Mouse (Mus musculus) embryonic facial prominence, embryonic 10.5 days (tissue): ENCODE measurements around the gene Tmem26. TPM values are rescaled to one million over a fixed set of nuclear protein-coding genes. Genes with fewer than 3 reads are reported as not detected.

Experiments used
- DNase-seq: peaks from one replicate; pipeline ENCODE4 v3.0.0-alpha.2; 2017; ENCODE audit warnings: low spot score
- H3K27ac ChIP-seq: fragments of 300-500 bp; sonication (generic); replicated peaks from 2 replicates; pipeline ENCODE4 v1.5.1; 2016; ENCODE audit warnings: mild to moderate bottlenecking
- H3K27me3 ChIP-seq: fragments of 300-500 bp; sonication (generic); replicated peaks from 2 replicates; pipeline ENCODE4 v1.6.1; 2016; ENCODE audit warnings: low read depth, mild to moderate bottlenecking; ENCODE audit not compliant: poor library complexity, severe bottlenecking
- H3K36me3 ChIP-seq: fragments of 300-500 bp; sonication (generic); replicated peaks from 2 replicates; pipeline ENCODE4 v1.6.1; 2016; ENCODE audit warnings: mild to moderate bottlenecking, moderate library complexity
- H3K4me1 ChIP-seq: fragments of 300-500 bp; sonication (generic); 2 replicates; pipeline ENCODE4 v1.6.1; 2016
- H3K4me3 ChIP-seq: fragments of 300-500 bp; sonication (generic); 2 replicates; pipeline ENCODE4 v1.5.1; 2016; ENCODE audit warnings: mild to moderate bottlenecking, moderate library complexity
- H3K9me3 ChIP-seq: fragments of 300-500 bp; sonication (generic); 2 replicates; pipeline ENCODE4 v1.6.1; 2016; ENCODE audit warnings: mild to moderate bottlenecking
- WGBS: fragments of 180-500 bp; shearing (Covaris S2); methylation state at CpG from one replicate; pipeline ENCODE4 v1.1.7; 2016; 5-methylcytosine and 5-hydroxymethylcytosine counted together
- polyA plus RNA-seq: library from polyadenylated mRNA; unstranded; fragments of >200 nt; fragmentation: Nextera tagmentation; extraction: Ambion mirVana; gene quantifications from 2 replicates; pipeline ENCODE4 v1.2.1, GENCODE M21; 2016

Tmem26 gene
- polyA plus RNA-seq, 1 experiment from 2014 or later, result 10.2 TPM

DNA sequence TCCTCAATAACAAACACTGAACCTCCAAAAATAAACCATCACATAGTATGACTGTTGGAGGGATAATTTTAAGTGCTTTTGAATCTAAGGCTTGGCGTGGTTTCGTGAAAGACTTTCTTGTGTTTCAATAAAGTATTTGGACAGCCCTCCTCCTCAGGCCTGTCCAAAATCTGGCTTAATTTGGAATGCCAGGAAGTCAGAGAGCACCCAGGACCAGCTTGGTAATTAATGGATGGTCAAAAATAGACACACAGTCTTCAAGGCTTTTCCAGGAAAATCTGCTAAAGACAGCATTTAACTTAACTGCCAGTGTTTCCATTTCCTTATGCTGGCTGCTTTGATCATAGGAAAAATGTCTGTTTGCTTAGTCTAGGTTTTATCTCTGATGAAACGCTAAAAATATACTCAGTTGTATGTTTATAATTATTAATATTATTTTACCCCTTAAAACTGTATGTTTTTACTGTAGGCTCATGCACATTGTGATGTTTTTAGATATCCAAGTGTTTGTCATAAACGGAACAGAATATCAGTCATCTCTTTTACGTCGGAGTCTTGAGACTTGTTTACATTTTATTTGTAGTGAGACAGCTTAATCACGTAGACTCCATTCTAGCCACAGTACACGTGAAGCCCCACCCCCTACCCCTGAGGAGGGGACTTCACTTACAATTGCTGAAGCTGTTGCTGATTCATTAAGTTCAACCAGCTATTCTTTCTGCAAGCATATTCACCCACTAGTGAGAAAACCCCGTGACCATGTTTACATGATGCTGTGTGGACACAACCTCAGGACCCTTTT lies 57.8 kb downstream of the Tmem26 start:
- H3K4me1 ChIP-seq, result no peaks in the 10 kb centered on the region
- no peak overlapping the region for H3K27ac ChIP-seq
- H3K36me3 ChIP-seq, result no peaks in the 10 kb centered on the region; the same call in 1 of the 2 replicates
- no peak for DNase-seq
- WGBS, result 81% methylated on average over 9 of the region's 9 CpGs
- H3K9me3 ChIP-seq, result no peaks in the 10 kb centered on the region
- no peak overlapping the region for H3K4me3 ChIP-seq
- H3K27me3 ChIP-seq, result no peaks in the 10 kb centered on the region

DNA sequence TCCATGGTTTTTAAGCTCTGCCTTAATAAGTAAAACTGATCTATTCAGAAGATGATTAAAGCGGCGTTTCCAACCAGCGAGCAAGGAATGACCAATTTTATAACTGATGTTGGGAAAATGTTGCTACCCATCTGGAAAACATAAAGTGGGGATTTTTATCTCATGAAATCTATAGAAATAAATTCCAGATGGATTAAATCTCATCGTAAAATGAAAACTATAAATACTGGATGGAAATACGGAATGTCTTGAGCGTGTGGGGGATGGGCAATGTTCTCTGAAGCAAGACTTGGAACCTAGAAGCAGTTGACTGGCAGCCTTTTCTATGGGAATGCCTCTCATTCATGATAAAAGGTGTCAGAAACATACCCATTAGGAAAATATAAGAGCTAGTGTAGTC lies 59.3 kb downstream of the Tmem26 start:
- Histone ChIP-seq H3K9me3 (no peaks in the 10 kb centered on the region), H3K27ac (no peak overlapping the region)
- no peak for DNase-seq

GRCm38 (mm10) chr10:68783856-68784255 lies 60.4 kb downstream of the Tmem26 start:
- no peak overlapping the region for H3K27ac ChIP-seq
- DNase-seq, result no peak
- no peaks in the 10 kb centered on the region for H3K4me1 ChIP-seq
- 88% methylated on average over 2 of the region's 2 CpGs for WGBS
- no peaks in the 10 kb centered on the region for H3K9me3 ChIP-seq
- H3K27me3 ChIP-seq, result no peaks in the 10 kb centered on the region
- no peaks in the 10 kb centered on the region; the same call in 1 of the 2 replicates for H3K36me3 ChIP-seq
- no peak overlapping the region for H3K4me3 ChIP-seq

More for the DNA sequence above, 59.3 kb downstream of the Tmem26 start:
- WGBS, result 86% methylated on average over 6 of the region's 6 CpGs
- Histone ChIP-seq H3K4me1 (no peaks in the 10 kb centered on the region), H3K4me3 (no peak overlapping the region), H3K36me3 (no peaks in the 10 kb centered on the region; the same call in 1 of the 2 replicates), H3K27me3 (no peaks in the 10 kb centered on the region)

GRCm38 (mm10) chr10:68784463-68784862 lies 61.0 kb downstream of the Tmem26 start:
- Histone ChIP-seq H3K36me3 (no peaks in the 10 kb centered on the region; the same call in 1 of the 2 replicates), H3K4me1 (no peaks in the 10 kb centered on the region), H3K9me3 (no peaks in the 10 kb centered on the region), H3K27me3 (no peaks in the 10 kb centered on the region), H3K27ac (no peak overlapping the region), H3K4me3 (no peak overlapping the region)
- no peak for DNase-seq
- WGBS, result 90% methylated on average over 1 of the region's 1 CpGs

- no peak overlapping the region for H3K4me3 ChIP-seq
- DNase-seq, result peak; percentile 62
- H3K27me3 ChIP-seq, result no peaks in the 10 kb centered on the region
- H3K27ac ChIP-seq, result peak overlapping the region; percentile 55; the same call in 1 of the 2 replicates
- WGBS, result 7% methylated on average over 3 of the region's 3 CpGs
- H3K4me1 ChIP-seq, result peaks cover 28% of the 10 kb centered on the region
- no peaks in the 10 kb centered on the region for H3K9me3 ChIP-seq
- no peaks in the 10 kb centered on the region for H3K36me3 ChIP-seq
Measured at GRCm38 (mm10) chr10:68795466-68795865, 72.0 kb downstream of the Tmem26 start.

GRCm38 (mm10) chr10:68799883-68800282 lies 76.4 kb downstream of the Tmem26 start:
- 42% methylated on average over 7 of the region's 7 CpGs for WGBS
- H3K4me1 ChIP-seq, result peaks cover 22% of the 10 kb centered on the region
- H3K4me3 ChIP-seq, result no peak overlapping the region
- H3K27ac ChIP-seq, result no peak overlapping the region
- H3K36me3 ChIP-seq, result no peaks in the 10 kb centered on the region
- H3K27me3 ChIP-seq, result no peaks in the 10 kb centered on the region
- no peaks in the 10 kb centered on the region for H3K9me3 ChIP-seq
- peak; percentile 34 for DNase-seq

DNA sequence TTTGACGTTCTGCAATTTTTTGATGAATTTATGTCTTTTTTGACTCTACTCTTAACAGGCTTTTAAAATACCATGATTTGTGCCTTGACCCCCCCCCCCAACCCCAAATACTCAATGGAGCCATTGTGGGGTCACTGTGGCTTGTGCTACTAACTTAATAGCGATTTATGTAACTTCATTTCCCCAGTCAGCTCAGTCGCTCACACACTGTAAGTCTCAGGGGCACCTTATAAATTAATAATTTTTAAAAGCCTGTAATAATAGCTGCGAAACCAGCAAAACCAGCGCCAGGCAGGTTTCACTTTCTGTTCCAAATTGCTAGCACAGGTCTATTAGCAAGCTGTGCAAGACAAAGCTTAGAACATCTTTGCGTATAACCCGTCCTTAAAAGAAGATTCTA lies 76.9 kb downstream of the Tmem26 start:
- Histone ChIP-seq H3K4me3 (no peak overlapping the region), H3K9me3 (no peaks in the 10 kb centered on the region), H3K27me3 (no peaks in the 10 kb centered on the region), H3K36me3 (no peaks in the 10 kb centered on the region), H3K4me1 (peaks cover 17% of the 10 kb centered on the region), H3K27ac (no peak overlapping the region)
- WGBS, result 79% methylated on average over 7 of the region's 7 CpGs
- DNase-seq, result no peak

- DNase-seq, result no peak
- no peaks in the 10 kb centered on the region for H3K4me1 ChIP-seq
- no peak overlapping the region for H3K4me3 ChIP-seq
- WGBS, result 69% methylated on average over 1 of the region's 1 CpGs
- no peaks in the 10 kb centered on the region for H3K36me3 ChIP-seq
- peaks cover 3% of the 10 kb centered on the region; the same call in 1 of the 2 replicates for H3K9me3 ChIP-seq
- H3K27ac ChIP-seq, result no peak overlapping the region
- no peaks in the 10 kb centered on the region for H3K27me3 ChIP-seq
Measured at GRCm38 (mm10) chr10:68806328-68806727, 82.9 kb downstream of the Tmem26 start.

- Histone ChIP-seq H3K9me3 (peaks cover 3% of the 10 kb centered on the region; the same call in 1 of the 2 replicates), H3K27ac (no peak overlapping the region; the same call in 1 of the 2 replicates), H3K4me3 (no peak overlapping the region), H3K36me3 (no peaks in the 10 kb centered on the region), H3K4me1 (no peaks in the 10 kb centered on the region), H3K27me3 (no peaks in the 10 kb centered on the region)
- DNase-seq, result no peak
- WGBS, result 87% methylated on average over 5 of the region's 5 CpGs
Measured at GRCm38 (mm10) chr10:68810958-68811357, 87.5 kb downstream of the Tmem26 start.

DNA sequence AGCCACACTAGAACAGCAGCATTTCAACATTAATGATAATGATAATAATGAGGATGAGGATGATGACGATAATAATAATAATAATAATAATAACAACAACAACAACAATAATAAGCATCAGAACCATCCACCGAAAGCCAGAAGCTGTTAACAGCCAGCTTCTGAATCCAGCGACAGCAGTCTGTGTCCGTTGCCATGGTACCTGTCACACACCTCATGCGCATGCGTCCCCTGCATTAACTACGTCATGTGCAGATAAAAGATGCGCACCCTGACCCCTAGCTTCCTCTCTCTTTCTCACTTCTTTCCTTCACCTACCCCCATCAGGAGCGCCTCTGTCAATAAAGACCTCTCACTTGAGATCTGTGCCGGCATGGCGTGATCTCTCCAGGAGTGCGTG lies 89.3 kb downstream of the Tmem26 start:
- Histone ChIP-seq H3K9me3 (peaks cover 3% of the 10 kb centered on the region; the same call in 1 of the 2 replicates), H3K4me1 (no peaks in the 10 kb centered on the region), H3K36me3 (no peaks in the 10 kb centered on the region), H3K27ac (no peak overlapping the region), H3K27me3 (no peaks in the 10 kb centered on the region), H3K4me3 (no peak overlapping the region)
- DNase-seq, result no peak
- WGBS, result 90% methylated on average over 12 of the region's 12 CpGs

GRCm38 (mm10) chr10:68817281-68817680 lies 93.8 kb downstream of the Tmem26 start:
- H3K4me1 ChIP-seq, result no peaks in the 10 kb centered on the region
- H3K36me3 ChIP-seq, result no peaks in the 10 kb centered on the region
- WGBS, result 57% methylated on average over 4 of the region's 4 CpGs
- H3K9me3 ChIP-seq, result no peaks in the 10 kb centered on the region
- no peaks in the 10 kb centered on the region for H3K27me3 ChIP-seq
- no peak overlapping the region for H3K27ac ChIP-seq
- H3K4me3 ChIP-seq, result no peak overlapping the region
- DNase-seq, result no peak

GRCm38 (mm10) chr10:68818065-68818759 lies 94.8 kb downstream of the Tmem26 start:
- Histone ChIP-seq H3K27me3 (no peaks in the 10 kb centered on the region), H3K4me1 (no peaks in the 10 kb centered on the region), H3K9me3 (no peaks in the 10 kb centered on the region), H3K36me3 (no peaks in the 10 kb centered on the region), H3K4me3 (no peak overlapping the region), H3K27ac (no peak overlapping the region)
- DNase-seq, result no peak
- WGBS, result 86% methylated on average over 10 of the region's 10 CpGs

DNA sequence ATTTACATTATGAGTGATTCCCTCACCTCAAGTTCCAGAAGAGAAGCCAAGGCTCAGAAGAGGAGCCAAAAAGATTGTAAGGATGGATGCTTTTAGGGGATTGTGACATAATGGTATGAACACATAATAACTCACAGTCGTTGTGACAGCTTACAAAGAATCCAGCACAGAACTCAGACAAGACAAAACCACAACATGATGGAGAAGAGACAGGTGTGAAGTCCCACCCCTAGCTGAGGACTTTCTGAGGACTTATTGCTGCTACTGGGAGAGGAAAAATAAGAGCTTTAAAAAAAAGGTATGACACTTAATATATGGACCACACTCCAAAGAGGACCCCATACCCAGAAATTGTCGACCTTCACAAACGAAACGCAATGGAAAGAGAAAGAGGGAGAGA lies 101.1 kb downstream of the Tmem26 start:
- Histone ChIP-seq H3K4me3 (no peak overlapping the region), H3K36me3 (no peaks in the 10 kb centered on the region), H3K9me3 (no peaks in the 10 kb centered on the region), H3K27me3 (no peaks in the 10 kb centered on the region), H3K27ac (no peak overlapping the region), H3K4me1 (no peaks in the 10 kb centered on the region)
- no peak for DNase-seq
- WGBS, result 91% methylated on average over 4 of the region's 4 CpGs
